Mouse (Mus musculus): ENCODE measurements at regions not wholly inside any gene's neighbourhood (a gene's known extent, or its start where the extent isn't known, plus 50 kb on each side); places are given as distances from the start of the nearest gene placed in this dataset.

DNA sequence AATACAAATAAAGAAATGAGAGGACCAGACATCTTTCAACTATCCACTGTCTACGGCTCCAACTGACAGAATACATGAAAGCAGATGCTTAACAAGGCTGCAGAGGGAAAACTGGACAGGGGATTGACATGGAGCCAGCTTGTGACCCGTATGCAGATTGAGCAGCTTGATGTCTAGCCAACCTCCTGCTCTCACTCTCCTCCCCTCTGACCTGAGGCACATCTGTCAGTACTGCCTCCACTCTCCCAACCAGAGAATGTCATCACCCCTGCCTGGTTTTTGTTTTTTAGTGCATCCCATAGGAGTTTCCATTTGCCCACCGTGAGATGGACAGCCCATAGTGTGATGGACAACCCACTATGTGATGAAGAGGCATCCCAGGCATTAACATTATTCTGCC lies 252.2 kb downstream of the S1pr1 start:
- no peak for TF ChIP-seq CTCF (IDR thresholded peaks at IDR 0.05)
- POLR2A ChIA-PET = no interaction called here
- no peaks in the 10 kb centered on the region for H3K27me3 ChIP-seq
- in situ Hi-C loops (cut with MboI; ENCODE audit: low pct_unique_long_range_greater_than_20kb) = no loop called here
- CTCF ChIA-PET = no interaction called here
- DNase-seq (ENCODE audit: low read depth, low spot score) = no peak
- ATAC-seq = no peak
